Mouse (Mus musculus) embryonic fibroblast, embryonic 13.5 days (primary cell): ENCODE data around the gene Efcc1. TPM values are rescaled to one million over a fixed set of nuclear protein-coding genes. Genes with fewer than 3 reads are reported as not detected.

Experiments used
- H3K27ac ChIP-seq: 2 replicates; pipeline ENCODE4 v1.5.1; 2012; ENCODE audit warnings: low read length, control low read depth, inconsistent platforms; ENCODE audit not compliant: insufficient read depth
- H3K4me1 ChIP-seq: 2 replicates; pipeline ENCODE4 v1.6.1; 2011; ENCODE audit warnings: low read length; ENCODE audit not compliant: control insufficient read depth, insufficient read depth
- H3K4me3 ChIP-seq: 2 replicates; pipeline ENCODE4 v1.5.1; 2011; ENCODE audit warnings: mild to moderate bottlenecking, control low read depth, low read length; ENCODE audit not compliant: insufficient read depth
- CTCF ChIP-seq: IDR thresholded peaks from 2 replicates; pipeline ENCODE4 v1.5.1; 2011; ENCODE audit warnings: mild to moderate bottlenecking, control low read depth, low read length, moderate library complexity, borderline replicate concordance; ENCODE audit not compliant: insufficient read depth
- POLR2A ChIP-seq: IDR thresholded peaks from 2 replicates; pipeline ENCODE4 v1.6.1; 2011; ENCODE audit warnings: low read depth, mild to moderate bottlenecking, control low read depth, low read length, moderate library complexity
- polyA plus RNA-seq: library from polyadenylated mRNA; stranded (reverse); fragments of >200 nt; gene quantifications from 2 replicates; pipeline ENCODE4 v1.2.4, GENCODE M21; 2011; ENCODE audit warnings: low read depth; ENCODE audit not compliant: missing spikeins, insufficient read length

The Efcc1 gene
- polyA plus RNA-seq: not detected in 2 replicates

DNA sequence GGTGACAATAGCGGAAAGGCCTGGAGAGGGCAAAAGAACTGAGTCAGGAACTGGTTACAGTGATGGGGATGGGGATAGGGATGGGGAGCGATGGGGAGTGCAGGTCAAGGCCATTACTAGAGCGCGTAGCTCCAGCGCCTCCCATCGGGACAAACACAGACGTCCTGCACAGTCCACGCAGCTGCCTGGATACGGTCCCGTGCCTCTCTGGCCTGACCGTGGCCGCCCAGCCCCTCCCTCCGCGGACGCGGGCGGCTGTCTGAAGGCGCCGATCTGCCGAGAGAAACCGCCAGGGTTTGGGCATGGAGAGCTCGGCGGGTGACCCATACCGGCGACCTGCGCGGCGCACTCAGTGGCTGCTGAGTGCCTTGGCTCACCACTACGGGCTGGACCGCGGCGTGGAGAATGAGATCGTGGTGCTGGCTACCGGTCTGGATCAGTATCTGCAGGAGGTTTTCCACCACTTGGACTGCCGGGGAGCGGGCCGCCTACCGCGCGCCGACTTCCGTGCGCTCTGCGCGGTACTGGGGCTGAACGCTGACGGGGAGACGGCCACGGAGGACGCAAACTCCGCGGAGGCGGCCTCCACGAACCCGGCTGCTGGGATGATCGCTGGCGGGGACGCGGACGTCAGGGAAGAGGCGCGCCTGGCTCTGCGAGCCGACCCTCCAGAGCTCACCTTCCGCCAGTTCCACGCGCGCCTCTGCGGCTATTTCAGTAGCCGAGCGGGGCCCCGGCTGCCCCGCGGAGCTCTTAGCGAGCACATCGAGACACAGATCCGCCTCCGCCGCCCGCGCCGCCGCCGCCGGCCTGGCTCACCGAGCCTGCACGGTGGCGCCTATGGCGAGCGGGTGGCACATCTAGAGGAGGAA, at the start of gene Efcc1:
Gene Efcc1, plus strand, starts transcription at position 279 of the 872 bp plus-strand sequence.
- no peaks in the 10 kb centered on the region; the same call in 1 of the 2 replicates for H3K4me1 ChIP-seq
- H3K4me3 ChIP-seq: peak within 1 kb of the TSS; percentile 32
- no peak within 1 kb of the TSS for H3K27ac ChIP-seq
- TF ChIP-seq POLR2A (no peak), CTCF (no peak; the same call in 1 of the 2 replicates)

DNA sequence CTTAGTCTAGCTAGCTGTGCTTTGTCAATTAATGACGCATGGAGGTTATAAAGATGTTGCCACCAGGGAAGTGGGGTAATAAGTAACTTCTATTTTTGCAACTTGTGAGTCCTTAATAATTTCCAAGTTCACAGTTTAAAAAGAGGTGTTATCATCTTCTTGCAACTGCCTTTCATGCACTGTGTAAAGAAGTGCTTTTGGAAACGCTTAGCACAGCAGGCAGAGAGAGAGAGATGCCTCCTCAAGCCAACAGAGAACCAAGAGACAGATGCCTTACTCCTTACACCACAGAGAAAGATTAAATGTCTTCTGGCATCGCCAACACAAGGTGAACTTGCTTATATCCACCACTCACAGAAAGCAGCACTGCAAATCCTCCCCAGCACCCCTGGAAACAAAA, 34.7 kb upstream of the Efcc1 start:
- H3K4me1 ChIP-seq: no peaks in the 10 kb centered on the region
- H3K4me3 ChIP-seq: no peak overlapping the region
- no peak for TF ChIP-seq CTCF
- TF ChIP-seq POLR2A: no peak
- H3K27ac ChIP-seq: no peak overlapping the region

DNA sequence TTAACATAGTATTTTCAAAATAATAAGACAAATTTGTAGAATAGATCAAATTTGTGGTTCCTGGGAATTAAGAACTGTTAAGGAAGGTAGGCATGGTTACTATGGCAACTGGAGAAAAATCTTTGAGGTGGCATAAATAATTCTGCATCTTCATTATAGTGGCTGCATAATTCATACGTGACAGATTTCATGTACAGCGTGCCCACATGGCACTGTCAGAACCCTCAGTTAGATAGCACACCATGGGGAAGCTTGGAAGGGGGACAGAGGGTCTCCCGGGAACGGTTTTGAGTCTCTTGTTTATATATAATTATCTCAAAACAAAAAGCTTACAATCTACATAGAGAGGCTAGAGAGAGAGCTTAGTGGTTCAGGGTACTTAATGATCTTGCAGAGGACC, 34.1 kb upstream of the Efcc1 start:
- TF ChIP-seq POLR2A: no peak
- Histone ChIP-seq H3K4me3 (no peak overlapping the region), H3K4me1 (no peaks in the 10 kb centered on the region), H3K27ac (no peak overlapping the region)

DNA sequence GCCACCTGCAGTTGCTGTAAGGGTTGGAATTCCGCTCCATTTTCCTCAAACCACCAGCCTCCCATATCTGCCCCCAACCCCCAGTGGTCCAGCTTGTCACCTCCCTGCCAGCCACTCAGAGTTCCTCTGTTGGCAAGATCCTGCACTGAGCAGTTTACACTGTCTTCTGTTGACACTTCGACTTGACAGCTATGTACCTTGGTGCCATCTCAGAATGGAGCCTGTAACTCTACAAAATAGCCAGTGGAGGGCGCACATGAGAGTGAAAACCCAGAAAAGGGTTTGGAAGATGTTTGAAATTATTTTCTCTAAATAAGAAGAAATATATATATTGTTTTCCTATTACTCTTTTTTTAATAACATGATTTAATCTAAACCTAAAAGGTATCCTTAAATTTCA, 24.4 kb upstream of the Efcc1 start:
- TF ChIP-seq POLR2A (no peak), CTCF (no peak)
- Histone ChIP-seq H3K4me3 (no peak overlapping the region), H3K4me1 (no peaks in the 10 kb centered on the region), H3K27ac (no peak overlapping the region)

DNA sequence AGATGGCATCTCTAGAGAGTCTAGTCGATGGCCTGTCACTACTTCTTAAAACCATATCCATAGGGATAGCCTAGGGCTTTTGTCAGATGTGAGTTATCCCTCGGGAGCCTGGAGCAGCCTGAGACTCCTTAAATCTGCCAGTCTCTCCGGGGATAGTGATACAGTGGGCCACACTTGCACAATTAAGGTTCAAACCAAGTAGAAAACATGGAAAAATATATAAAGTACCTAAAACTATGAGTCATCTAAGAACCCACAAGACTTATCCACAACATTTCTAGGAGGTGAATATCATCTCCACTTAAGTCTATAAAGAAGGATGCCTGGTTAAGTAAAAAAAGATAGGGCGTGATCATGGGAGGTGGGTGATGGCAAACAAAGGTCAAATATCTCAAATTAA, 18.4 kb upstream of the Efcc1 start:
- Histone ChIP-seq H3K4me3 (no peak overlapping the region), H3K4me1 (no peaks in the 10 kb centered on the region), H3K27ac (no peak overlapping the region)
- TF ChIP-seq CTCF (no peak), POLR2A (no peak)

DNA sequence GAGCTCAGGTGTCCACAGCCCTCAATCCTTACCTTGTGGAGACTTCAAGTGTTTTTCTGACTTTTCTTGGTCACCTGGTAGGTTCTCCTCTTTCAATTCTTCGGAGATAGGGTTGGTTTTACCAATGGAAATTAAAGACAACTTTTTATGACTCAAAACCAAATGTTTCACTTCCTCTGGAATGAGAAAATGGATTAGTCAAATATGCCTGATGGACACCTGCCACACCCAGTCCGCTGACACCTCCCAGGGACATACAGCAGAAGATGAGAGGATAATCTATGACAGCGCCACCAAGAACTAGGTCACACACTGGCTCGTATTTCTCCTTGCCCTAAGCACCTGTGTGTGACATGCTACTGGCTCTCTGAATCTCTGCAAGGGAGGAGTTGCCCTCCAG, 16.6 kb upstream of the Efcc1 start:
- Histone ChIP-seq H3K27ac (no peak overlapping the region), H3K4me1 (no peaks in the 10 kb centered on the region), H3K4me3 (no peak overlapping the region)
- TF ChIP-seq CTCF (no peak), POLR2A (no peak)

DNA sequence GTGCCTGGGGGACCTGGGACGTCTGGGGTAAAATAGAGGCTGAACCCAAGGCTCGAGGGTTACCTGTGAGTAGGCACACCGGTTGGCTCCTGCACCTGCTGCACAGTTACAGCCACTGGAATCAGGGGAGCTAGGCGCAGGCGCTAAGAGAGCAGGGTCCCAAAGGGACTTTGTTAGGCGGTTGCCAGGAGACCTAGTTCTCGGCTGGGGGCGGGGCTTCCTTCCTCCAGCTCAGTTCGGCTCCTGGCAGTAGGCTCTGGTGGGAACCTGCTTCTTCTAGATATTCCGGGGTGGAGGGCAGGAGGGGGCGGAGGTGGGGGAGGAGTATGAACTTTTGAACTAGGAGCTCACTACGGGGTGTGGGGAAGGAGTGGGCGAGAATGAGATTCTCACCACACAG, 8.0 kb upstream of the Efcc1 start:
- H3K4me3 ChIP-seq: no peak overlapping the region
- H3K27ac ChIP-seq: no peak overlapping the region
- no peak for TF ChIP-seq POLR2A
- TF ChIP-seq CTCF: no peak
- H3K4me1 ChIP-seq: no peaks in the 10 kb centered on the region

DNA sequence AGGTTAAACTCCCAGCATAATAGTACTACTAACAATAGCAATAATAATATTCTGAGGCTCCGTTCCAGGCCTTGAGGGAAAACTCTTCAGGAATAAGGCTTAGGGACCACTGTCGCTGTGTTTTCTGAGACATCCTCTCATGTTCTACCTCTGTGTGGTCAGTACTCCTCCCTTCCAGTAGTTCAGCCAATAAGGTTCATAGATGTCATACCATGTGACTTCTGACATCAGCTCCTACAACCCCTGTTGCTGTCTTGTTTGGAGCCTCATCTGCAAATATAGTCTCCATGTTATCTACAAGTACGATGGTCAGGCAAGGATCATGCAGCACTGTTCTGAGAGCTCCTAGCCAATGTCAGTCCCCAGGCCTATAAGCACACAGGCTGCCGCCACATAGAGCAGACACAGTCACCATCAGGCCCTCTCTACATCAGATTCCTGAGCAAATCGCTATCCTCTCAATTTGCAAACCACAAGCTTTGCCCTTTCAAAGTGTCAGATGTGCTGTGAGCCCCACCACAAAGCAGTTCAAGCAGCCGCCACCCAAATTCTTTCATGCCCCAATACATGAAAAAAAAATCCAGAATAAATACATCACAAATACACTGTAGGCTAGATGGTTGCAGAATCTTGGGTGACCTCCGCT, 5.3 kb upstream of the Efcc1 start:
- no peak overlapping the region for H3K27ac ChIP-seq
- no peak overlapping the region for H3K4me3 ChIP-seq
- TF ChIP-seq POLR2A: no peak
- no peak for TF ChIP-seq CTCF
- no peaks in the 10 kb centered on the region for H3K4me1 ChIP-seq

DNA sequence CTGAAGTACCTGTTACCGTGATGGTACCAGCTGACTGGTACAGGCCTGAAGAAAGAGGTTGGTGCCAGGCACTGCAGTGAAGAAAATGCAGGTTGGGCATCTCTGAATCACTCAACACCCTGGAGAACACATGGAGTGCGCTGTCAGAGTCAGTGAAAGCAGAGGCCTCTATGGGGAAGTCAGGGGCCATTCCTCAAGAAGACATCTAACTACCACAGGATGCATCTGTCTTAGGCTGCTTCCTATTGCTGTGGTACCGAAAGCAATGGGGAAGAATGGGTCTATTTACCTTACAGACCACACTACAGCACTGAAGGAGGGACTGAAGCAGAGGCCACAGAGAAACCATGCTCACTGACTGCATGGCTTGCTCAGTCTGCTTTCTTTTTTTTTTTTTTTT, 2.6 kb upstream of the Efcc1 start:
- no peak overlapping the region for H3K27ac ChIP-seq
- no peak overlapping the region for H3K4me3 ChIP-seq
- H3K4me1 ChIP-seq: no peaks in the 10 kb centered on the region; the same call in 1 of the 2 replicates
- TF ChIP-seq POLR2A (no peak), CTCF (no peak)

DNA sequence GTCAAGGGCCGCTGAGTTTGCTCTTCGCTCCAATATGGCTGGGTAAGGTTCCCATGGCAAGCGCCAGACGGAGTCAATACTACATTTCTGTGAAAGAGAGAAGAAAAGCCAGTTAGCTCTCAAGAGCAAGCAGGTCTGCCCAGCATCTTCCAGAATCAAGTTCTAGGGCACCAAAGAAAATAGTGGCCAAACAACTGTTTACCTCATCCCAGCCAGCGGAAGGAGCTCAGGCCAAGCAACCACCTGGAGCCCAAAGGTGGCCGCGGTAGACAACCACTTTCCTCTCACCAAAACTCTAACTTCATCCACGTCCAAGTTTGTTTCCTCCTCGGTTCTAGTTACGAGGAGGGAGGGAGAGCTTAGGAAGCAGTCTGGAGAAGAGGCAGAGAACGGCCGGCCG, 528 bp upstream of the Efcc1 start:
- H3K4me1 ChIP-seq: no peaks in the 10 kb centered on the region; the same call in 1 of the 2 replicates
- H3K4me3 ChIP-seq: peak overlapping the region; percentile 32; the same call in 1 of the 2 replicates
- TF ChIP-seq CTCF (no peak), POLR2A (no peak)
- no peak overlapping the region for H3K27ac ChIP-seq
